Mouse (Mus musculus) right cerebral cortex, postnatal 25 days (tissue): ENCODE results near the gene Pam16.
A peak's percentile ranks its signal among the peaks of the same experiment; 100 is the strongest.

Experiments
- DNase-seq: peaks from one replicate; pipeline ENCODE4 v3.0.0; 2022

The Pam16 gene

GRCm38 (mm10) chr16:4624481-4625110, at the start of gene Pam16:
Gene Pam16 (minus strand): TSS chr16:4624988.
- peak; percentile 90 for DNase-seq

- DNase-seq: no peak
These were observed 49.3 kb upstream of the Pam16 start for GRCm38 (mm10) chr16:4674091-4674490.

DNA sequence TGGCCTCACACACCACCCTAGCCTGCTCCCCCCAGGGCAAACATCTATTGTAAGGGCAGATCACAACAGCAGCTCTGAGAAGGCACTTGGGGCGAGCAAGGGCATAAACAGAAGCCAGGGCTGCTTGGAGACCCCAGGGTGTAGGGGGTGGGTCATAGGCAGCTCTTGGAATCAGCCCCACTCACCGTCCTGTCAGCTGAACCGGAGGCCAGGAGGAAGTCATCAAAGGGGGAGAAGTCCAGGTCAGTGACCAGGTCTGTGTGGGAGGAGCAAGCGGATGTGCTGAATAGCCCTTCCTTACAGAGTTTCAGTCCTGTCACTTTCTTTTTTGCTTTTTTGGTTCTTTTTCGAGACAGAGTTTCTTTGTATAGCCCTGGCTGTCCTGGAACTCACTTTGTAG, 45.5 kb upstream of the Pam16 start:
- no peak for DNase-seq

DNA sequence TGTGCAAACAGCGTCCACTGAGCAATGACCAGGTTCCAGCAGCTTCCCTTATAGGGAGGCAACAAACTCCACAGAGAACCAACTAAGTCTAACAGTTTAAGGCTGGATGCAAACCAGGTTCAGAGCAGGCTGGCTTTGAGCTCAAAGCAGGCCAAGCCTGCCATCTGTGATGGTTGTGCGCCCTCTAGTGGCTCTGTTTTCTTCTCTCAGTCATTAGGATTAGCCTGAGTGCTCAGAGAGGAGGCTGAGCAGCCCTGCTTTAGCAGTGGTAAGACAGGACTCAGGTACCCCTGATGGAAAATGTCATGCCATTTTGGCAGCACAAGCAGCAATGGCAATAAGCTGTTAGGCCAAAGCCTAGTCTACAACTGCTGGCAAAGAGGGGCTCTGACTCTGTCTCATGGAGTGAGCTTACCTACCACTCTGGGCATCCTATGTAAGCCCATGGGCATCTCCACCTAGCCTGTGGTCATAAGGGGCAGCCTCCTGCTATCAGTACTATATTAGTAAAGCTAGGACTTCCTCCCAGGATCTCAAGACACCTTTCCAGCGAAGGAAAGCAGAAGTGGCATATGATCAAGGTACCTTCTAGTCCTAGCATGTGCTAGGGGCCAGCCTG, 42.5 kb upstream of the Pam16 start:
- peak; percentile 75 for DNase-seq

GRCm38 (mm10) chr16:4665726-4666125, 40.9 kb upstream of the Pam16 start:
- no peak for DNase-seq

DNA sequence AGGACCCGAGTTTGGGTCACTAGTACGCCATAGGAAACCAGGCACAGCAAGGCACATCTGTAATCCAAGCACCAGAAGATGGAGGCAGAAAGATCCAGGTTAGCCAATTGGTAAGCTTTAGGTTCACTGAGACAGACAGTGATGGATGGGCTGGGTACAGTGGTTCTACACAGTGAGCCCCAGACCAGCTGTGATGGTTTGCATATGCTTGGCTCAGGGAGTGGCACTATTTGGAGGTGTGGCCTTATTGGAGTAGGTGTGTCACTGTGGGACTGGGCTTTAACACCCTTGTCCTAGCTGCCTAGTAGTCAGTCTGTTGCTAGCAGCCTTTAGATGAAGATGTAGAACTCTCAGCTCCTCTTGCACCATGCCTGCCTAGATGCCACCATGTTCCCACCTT, 39.0 kb upstream of the Pam16 start:
- DNase-seq: no peak

DNA sequence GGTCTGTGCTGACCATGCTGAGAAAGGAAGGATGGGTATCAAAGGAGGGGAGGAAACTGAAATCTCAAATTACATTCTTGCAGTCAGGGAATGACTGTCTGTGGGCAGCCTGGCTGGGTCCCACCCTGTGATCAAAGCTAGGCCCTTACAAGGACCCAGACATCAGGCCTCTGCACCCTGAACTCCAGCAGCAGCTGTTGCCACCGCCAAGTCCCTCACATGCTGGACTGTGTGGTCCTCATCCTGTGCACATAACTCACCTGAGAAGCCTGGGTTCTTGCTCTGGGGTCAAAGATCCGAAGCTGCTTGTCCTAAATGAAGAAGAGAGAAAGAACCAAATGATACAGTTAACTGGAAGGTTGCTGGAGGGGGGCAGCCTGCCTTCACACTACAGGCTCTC, 36.8 kb upstream of the Pam16 start:
- no peak for DNase-seq

DNA sequence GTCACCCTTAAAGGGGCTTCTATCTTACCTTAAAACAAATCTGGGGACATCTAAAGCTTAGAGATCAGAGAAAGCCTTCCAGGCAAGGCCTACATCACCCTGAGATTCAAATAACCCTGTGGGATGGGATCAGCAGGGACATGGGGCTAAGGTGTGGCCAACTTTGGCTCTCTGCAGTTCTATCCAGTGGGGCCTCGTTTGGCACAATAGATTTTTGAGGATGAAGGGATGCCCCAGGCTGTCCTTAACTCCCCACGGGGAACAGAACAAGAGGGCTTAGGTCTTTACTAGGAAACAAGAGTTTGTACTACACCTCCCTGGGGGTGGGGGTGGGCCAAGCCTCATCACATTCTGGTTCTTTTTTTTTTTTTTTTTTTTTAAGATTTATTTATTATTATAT, 34.5 kb upstream of the Pam16 start:
- no peak for DNase-seq

DNA sequence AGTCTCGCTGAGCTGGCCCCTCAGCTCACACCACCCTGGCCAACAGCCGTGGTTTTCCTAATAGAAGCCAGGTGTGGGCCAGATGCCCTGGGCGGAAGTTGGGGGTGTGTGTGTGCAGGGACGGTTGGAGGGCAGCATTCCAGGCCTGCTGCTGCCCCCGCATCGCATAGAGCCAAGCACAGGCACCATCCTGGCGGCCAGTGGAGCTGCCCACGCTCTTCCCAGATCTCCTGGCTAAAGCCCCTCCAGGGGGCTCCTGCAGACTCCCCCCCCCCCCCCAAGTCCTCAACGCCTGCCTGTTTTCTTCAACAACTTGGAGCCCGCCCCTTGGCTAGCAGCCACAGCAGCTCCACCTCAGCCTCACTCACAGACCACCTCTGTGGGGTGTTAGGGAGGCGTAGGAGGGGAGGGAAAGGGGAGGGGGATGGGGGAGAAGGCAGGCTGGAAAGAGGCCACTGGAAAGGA, 34.0 kb upstream of the Pam16 start:
- no peak for DNase-seq

DNA sequence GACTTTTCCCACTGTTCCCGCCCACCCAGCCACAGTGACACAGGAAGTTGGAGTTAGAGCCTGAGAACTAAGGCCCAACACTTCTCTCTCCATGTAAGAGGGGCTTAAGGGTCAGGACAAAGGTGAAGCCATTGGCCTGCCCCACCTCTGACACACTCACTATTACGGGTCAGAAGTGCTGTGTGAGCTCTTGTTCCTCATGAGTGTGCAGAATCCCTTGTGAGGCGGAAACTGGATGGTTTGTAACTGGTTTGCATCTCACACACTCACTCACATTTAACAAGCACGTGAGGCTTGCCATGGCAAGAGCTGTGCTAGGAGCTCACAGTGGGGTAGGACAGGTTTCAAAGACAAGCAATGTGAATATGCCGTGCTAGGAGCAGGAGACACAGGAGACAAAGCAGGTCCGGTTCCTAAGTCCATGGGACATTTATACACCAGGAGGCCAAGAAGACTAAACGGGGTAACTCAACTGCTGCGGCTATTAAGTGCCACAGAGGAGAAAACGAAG, 31.8 kb upstream of the Pam16 start:
- DNase-seq: no peak

DNA sequence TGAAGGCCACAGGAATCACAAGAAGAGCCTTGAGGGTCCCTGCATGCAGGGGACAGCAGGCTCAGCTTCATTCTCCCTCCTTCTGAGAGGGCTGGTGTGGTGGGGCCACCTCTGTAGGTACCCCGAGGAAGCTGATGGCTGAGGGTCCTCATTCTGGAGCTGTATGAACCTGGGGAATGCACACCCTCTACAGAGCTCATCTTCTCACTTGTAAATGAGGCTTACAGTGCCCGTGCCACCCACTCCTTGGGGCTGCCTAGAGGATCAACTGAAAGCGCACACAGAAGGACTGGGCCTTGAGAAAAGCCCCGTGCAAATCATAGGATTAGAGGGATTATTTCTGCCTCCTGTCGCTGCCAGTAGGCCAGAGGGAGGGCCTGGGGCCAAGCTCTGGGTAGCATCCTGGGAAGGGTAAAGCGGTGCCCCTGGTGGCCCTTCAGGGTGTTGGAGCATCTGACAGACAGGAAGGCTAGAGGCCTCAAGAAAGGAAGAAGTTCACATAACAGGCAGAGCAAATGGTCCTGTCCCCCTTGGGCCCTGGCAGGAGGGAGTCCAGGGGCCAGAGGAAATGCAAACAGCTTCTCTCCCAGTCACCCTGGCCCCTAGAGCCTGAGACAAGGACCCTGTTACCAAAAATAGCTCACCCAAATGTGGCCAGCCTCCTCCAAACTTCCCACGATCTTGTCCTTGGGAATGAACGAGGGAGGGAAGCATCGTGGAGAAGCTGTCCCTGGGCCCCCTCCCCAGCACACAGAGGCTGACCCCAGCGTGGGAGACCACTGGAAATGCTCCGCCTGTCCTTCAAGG, 31.2 kb upstream of the Pam16 start:
- DNase-seq: no peak

DNA sequence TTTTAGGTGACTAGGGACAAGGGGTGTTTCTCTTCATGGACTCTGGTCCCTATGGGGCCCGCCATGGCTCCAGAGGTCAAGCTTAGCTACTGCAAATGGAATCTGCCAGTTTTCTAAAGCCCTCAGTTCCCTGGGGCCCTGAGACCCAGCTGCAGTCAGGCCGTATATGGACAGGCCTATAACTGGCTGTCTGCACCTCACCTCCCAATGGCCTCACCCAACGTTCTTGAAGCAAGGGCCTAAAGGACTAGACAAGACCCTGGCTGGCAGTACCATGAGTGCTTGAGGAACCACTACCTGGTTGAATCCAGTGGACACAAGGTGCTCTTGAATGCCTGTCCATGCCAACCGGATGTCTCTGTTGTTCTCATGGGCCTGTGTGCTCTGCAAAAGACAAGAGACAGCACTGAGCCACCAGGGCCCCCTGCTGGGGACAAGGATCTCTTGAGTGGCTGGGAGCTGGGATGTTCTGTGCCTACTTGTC, 30.5 kb upstream of the Pam16 start:
- DNase-seq: no peak

DNA sequence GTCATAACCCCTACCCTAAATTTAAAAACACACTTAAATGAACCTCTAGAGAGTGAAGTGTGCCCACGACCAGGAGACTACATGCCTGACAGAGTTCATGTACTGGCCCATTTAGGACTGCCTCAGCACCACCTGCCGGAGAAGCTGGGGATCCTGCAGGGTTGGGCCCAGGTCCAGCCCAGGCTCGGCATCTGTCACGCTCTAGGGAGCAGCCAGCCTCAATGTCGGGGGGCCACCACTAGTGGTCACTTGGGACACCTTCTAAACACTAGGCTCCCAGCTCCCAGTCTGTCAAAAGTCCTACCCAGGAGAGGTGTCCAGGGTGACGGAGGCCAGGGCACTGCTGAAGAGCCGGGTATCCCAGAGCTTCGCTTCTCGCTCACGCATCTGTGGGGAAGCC, 29.9 kb upstream of the Pam16 start:
- no peak for DNase-seq

- DNase-seq: no peak
These were observed 28.1 kb upstream of the Pam16 start for GRCm38 (mm10) chr16:4652707-4653416.

DNA sequence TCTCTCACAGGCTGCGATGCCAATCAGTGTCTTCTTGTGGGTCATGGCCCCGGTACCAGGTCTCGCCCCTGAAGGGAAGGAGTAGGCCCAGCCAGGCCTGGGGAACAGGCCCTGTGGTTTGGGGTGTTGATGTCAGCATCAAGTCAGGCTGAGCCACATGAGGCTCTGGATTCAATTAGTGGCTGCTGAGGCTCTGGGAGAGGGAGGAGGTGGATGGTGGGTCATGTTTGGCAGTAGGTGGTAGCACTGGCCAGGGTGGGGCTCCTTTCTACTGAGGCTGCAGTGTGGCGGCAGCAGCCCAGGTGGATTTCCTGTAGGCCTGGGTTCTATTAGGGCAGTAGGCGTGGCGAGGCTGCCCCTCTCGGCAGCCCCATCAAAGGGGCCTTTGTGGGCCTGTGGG, 26.8 kb upstream of the Pam16 start:
- no peak for DNase-seq

DNA sequence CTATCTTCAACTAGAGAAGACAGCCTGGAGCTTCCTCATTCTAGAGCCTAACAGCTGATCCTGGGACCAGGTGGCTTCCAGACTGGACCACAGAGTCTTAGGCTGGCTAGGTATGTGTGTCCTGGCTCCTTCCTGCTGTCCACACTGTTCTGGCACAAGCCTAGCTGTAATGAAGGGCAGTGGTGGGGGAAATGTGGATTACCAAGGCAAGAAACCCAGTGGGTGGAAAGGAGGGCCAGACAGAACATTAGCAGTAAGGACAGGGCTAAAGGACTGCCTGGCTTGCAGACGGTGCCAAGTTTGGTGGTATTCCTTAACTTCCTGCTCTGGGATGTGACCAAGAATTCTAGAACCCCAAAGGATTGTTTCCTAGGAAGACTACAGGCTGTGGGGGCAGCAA, 26.3 kb upstream of the Pam16 start:
- no peak for DNase-seq

DNA sequence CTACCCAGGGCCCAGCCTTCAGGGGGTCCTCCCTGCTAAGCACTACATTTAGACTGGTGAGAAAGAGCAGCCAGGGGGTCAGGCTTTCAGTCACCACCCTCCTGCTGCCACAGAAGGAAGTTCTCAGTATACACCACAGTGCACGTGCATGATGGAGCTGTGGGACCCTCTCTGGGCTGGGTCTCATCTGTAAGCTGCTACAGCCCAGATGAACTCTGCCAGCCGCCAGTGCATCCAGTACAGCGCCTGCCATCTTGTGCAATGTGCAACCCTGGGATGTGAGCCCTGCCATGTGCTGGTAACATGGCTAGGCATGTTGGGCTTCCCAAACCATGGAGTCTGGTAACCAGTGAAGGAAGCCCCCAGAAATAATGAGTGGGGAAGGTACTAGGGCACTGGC, 25.4 kb upstream of the Pam16 start:
- no peak for DNase-seq

- DNase-seq: no peak
These were observed 24.9 kb upstream of the Pam16 start for GRCm38 (mm10) chr16:4649692-4650091.

- no peak for DNase-seq
These were observed 24.4 kb upstream of the Pam16 start for GRCm38 (mm10) chr16:4649211-4649610.

GRCm38 (mm10) chr16:4648416-4649023, 23.7 kb upstream of the Pam16 start:
- no peak for DNase-seq

DNA sequence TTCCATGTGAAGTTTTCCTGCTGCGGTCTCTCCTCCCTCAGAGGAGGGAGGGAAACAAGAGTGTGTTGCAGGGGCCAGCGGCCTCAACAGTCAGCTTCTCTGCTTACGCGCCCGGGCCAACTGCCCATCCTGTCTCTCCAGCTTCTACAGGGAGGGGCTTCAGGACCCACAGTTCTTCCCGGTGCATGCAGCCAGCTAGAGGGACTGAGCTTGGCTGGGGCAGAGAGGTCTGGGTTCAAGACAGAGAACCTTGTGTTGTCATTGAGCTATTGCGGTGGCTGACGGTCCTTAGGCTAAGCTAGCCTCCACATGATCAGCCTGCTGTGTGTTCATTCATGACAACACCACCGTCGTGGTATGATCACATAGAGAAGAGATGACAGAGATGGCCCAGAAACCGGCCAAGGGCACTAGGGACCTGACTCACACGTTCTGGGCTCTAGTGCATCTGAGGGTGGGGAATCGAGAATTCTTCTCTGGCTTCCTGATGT, 22.9 kb upstream of the Pam16 start:
- DNase-seq: no peak

- DNase-seq: no peak
These were observed 22.0 kb upstream of the Pam16 start for GRCm38 (mm10) chr16:4646831-4647230.
